Mouse (Mus musculus): ENCODE measurements around the gene Arhgef40.
"Not testable (repeated sequence)": the region's sequence is repeated elsewhere in the genome, so short reads cannot be mapped to it uniquely, and the experiment has no call there.

Gene Arhgef40

DNA sequence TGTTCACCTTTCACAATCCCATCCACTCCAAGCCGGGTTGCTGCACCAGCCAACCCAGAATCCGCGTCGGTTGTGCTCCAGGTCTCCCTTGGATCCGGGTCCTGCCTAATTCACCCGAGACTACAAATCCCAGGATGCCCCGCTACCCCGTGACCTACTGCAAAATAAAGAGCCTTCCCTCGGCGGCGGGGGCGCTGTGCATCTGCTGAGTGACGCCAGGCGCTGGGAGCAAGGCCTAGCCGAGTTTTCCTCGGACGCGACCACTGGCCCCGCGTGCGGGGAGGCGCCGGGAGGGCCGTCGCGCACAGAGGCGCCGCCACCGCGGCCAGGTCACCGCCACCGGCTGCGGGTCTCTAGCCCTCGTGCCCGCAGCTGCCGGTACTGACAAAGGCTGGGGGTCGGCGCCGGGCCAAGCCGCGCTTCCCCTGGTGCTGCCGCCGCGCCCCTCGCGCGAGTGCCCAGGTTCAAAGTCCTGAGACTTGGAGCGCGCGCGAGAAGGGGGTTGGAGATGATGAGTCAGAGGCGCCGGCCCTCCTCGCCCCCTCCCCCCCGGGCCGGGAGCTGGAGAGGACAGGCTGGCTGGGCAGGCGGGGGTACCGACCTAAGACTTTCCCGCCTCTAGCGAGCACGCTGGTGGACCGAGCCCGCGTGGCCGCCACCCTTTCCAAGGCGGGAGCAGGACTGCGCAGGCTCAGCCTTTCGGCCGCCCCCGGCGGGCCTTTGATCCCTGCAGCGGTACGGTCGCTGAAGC lies 35.2 kb downstream of the Arhgef40 start:
- DNase-seq = peak; percentile 98

DNA sequence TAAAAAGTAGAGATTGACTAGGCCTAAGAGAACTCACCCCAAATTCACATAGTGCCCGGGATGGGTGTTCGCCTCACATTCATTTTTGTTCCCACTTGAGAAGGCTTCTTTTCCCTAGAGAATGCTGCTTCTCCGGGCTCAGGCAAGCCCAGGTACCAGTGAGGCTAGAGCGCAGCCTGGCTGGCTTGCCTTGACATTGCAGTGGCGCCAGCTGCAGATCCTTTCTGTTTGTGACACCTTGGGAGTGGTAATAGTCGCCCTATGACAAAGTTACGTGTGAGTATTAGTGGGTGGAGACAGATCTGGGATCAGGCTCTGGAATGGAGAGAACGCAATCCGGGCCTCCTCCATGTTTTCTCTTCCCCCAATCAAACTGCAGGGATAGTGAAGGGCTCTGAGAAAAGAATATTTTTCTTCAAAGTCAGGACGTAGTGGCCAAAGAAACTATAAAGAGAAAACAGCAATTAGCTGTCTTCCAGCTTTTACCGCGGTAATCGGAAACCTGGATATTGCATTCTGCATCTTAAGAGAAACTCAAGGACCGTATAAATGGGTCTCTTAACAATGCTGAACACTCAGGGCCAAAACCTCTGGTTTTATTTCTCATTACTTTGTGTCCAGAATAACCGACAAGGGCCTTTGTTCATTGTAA lies 36.1 kb downstream of the Arhgef40 start, which contains the start of gene Zfp219:
Zfp219 (minus strand) TSS at position 248 of the 652 bp plus-strand sequence.
- peak; percentile 83 for DNase-seq

DNA sequence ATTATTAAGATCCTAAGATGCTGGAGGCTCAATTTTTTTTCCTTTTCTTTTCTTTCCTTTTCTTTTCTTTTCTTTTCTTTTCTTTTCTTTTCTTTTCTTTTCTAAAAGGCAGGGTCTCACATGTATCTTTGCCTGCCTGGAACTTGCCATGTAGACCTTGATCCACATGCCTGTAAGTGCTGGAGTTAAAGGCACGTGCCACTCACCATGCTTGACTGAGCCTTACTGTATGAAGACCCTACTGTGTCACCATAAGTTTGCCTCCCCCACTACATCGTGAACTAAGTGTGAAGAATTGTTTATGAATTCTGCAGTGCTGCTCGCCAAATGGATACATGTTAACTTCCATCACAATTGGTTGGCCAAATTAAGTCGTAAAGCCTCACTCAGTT lies 36.6 kb downstream of the Arhgef40 start:
- DNase-seq = no peak

DNA sequence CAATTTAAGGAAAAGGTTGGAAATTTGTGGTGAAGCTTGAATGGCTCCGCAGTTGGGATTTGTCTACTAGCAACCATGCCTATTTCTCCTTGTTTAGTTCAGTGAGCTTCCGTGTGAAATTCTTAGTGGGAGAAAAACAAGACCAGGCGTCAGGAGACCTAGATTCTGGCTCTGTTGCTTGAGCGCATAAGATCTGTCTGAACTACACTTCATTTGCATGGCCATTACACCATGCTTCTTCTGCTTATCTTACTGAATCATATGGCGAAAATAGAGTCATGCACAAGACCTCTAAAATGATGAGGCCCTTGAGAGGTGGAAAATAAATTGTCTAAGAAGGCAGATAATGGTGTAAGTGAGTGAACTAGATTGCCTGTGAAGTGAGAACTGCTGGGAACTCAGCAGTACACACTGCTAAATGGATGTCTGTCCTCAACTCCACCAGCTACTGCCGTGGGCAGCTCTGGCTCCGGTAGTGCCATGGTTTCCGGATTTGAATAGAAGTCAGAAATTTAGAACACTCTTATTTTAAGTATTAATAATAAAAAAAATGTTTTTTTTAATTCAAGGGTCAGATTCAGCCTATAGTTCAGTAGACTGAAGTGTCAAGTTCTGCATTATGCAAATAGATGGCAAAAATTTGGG lies 37.2 kb downstream of the Arhgef40 start:
- DNase-seq = no peak

DNA sequence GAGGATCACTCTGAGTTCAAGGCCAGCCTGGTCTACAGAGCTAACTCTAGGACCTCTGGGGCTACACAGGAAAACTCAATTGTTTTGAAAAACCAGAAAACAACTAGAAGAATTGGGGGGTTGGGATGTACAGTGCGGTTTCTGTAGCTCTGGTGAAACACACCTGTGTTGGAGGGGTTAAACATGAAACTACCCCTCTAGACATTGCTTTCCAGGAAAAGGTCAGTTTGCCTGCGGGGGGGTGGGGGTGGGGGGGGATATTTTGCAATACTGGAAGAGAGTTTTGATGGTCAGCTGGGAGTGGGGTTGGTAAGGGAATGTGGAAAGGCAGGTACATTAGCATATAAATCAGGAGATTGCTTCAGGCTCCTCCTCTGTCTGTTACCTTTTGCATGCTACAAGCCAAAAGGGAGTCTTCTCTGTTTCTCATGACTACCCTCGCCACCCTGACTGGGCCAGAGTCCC lies 37.8 kb downstream of the Arhgef40 start:
- no peak for DNase-seq

DNA sequence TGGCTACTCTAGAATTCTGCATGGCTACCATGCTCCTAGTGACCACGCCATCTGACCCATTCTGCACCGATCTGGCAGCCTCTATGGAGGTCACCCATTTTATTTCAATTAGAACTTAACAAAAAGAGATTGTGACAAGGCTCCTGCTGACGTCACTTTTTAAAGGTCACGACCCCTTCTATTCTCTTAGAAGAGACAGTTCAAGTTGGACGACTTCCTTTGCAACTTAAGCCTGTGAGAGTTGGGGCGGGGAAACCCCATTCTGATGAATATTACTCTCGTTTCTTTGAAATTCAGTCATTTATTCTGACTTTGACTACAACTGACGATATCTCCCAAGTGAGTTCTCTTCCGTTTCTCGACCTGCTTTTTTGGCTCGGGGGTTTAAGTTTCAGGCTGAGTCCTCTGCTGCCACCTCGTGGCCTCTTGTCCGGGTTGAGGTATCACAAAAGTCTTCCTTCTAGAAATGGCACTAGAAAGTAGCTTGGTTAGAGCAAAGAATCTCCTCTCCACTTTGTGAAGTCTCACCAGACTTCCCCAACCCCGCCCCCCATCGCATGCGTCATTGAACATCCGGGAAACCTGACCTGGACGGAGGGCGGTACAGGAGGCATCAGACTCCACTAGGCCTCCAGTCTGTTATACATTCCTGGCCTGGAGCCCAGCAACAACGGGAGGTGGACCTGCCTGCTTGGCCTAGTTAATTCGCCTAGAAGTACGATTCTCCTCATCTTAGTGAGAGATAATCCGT lies 38.4 kb downstream of the Arhgef40 start:
- DNase-seq = peak; percentile 93

DNA sequence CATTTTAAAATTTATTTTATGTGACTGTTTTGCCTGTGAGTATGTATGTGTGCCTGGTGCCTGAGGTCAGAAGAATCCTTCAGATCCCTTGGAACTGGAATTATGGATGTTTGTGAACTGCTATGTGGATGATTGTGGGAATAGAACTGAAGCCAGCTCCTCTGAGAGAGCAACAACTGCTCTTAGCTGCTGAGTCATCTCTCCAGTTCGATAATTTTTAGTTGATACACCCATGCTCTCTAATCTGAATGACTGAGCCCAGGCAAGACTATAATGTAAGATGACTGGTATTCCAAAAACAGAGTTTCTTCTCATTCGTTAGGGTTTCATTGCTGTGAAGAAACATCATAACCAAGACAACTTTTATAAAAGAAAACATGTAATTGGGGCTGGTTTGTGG lies 39.6 kb downstream of the Arhgef40 start:
- DNase-seq = no peak

DNA sequence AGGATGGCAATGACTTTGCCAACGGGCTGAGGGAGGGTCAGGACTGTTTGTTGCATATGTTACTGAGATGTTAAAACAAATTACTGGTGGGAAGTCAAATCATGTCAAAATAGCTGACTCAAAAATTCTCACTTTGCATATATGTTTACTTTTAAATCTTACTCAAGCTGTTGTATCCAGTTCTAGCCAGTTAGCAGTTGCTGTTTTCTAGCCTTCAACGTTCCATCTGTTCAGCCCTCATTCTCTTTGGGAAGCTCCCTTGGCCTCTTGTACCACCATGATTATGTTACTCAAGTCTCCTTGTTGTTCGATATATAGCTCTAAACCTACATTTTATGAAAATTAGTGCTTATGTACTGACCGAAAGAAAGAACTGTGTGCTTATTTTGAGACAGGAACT lies 41.8 kb downstream of the Arhgef40 start:
- no peak for DNase-seq

DNA sequence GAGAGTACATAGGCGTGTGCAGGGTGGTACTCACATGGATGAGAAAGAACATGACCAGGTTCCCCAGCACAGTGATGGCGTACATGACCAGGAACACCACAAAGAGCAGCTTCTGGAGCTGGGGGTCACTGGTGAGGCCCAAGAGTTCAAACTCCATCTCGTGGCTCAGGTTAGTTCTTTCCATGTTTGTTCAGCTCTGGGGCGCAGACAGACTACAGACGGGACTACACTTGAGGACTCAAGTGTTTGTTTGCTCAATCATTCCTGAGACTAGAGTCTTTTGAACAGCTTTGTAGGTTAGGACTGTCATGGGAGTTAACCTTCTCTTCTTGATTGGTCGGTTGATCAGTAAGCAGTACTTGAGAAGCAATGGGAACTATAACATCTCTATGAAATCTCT lies 51.4 kb downstream of the Arhgef40 start:
- no peak for DNase-seq

DNA sequence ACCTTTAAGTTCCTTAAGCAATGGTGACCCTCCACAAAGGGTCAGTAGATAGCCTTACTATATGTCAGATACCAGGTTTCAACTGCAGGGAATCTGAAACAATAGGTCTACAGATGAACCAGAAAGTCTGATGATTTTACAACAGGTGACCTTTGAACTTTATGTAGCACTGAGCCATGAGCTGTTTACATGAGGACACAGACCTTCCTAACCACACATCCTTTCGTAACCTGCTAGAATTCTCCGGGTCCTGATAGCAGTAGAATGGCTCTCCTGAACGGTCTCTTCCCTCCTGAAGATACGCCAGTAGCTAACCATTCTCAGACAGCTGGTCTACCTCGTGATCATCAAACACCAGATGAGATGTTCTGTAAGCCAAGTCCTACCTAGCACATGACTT lies 54.8 kb downstream of the Arhgef40 start:
- DNase-seq = no peak

DNA sequence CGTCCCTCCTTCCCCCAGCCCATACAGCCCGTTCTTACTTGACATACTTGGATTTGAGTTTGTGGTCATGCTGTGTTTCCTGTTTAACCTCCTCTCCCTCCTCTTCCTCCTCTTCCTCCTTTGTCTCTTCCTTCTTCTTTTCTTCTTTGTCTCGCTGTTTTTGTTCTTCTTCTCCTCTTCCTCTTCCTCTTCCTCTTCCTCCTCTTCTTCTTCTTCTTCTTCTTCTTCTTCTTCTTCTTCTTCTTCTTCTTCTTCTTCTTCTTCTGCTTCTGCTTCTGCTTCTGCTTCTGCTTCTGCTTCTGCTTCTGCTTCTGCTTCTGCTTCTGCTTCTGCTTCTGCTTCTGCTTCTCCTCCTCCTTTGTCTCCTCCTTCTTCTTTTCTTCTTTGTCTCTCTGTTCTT lies 57.8 kb downstream of the Arhgef40 start, which contains the start of gene Olfr221:
Olfr221 (minus strand) TSS at position 101 of the 400 bp plus-strand sequence.
- not testable (repeated sequence) for DNase-seq

DNA sequence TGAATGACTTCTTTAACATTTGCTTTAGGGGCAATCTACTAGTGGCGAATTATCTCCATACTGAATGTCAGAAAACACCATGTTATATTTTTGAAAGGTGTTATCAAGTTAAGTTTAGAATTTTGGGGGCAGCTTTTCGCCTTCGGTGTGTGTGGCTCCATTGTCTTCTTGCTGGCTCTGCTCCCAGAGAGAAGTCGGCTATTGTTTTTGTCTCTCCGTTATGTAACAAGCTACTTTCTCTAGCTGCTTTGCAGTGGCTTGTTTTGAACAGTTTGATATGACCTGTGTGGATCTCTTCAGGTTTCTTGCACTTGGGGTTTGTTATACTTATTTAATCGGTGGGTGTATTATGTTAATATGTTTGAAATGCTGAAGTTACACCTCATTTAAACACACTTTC lies 58.9 kb downstream of the Arhgef40 start:
- DNase-seq = no peak

DNA sequence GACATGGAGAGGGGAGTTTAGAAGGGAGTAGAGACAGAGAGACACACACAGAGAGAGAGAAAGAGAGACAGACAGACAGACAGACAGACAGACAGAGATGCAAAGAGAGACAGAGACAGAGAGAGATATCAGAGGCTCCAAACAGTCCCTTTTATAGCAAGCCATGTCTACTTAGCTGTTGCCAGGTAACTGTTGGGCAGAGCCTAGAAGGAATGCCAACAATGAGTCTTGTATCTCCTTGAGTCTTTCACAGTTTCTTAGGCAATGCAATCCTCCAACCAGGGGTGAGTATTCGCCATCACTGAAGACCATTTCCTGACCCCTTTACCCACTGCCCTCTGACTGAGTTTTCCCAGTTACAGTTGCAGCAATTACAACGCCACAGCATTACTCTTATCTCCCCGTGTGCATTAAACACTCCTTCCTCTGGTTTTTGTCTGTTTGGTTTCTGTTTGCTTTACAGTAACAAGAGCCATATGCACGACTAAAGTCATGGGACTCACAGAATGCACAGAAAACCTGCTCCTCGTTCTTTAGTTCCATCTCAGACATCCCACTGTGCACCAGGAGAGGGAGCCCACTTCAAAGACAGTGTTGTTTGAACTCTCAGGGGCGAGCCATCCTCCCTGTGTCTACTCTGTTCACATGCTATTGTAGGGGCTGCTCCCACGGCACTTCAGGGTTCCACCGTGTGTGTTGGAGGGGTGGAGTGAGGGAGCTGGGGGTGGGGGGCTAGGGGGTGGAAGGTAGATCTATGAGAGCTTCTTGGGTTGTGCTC lies 60.6 kb downstream of the Arhgef40 start:
- no peak for DNase-seq

DNA sequence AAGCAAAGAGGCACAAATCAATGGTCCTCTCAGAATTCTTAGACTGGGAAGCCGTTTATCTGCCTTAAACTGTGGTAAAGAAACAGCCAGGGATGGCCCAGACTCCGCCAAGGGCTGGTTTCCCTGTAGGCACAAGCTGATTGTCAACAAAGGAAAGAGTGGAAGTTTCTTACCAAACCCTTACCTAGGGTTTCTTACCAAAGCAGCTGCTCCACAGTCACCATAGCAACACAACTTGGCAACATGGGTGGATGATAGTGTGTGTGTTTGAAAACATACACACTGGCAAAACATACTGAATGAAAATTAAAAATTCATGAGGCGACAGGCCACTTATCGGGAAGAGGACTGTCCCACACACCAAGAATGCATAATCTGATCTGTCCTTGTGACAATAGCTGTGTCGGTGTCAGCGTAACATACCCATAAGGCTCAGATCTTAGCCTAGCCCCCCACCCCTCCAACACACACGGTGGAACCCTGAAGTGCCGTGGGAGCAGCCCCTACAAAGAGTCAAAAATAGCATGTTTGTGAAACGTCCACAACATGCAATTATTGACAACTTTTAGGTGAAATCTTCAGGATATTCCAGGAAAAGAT lies 61.5 kb downstream of the Arhgef40 start:
- DNase-seq = no peak

DNA sequence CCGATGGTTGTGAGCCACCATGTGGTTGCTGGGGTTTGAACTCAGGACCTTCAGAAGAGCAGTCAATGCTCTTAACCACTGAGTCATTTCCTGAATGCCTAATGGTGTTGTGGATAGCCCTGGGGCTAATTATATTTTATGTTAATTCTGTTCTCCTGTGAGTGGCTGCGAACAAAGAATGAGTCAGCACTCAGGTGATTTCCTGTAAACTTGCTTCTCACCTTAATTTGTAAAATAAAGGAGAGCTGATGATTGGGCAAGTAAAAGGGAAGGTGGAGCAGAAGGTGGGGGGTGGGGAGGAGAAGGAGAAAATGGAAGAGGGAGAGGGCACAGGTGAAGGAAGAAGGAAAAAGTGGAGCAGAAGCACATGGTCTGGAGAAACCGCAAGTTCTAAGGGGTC lies 68.2 kb downstream of the Arhgef40 start:
- not testable (repeated sequence) for DNase-seq
